Mouse (Mus musculus) megakaryocyte, embryonic 14.5 days (primary cell): ENCODE data around the gene Gpr25.

Experiments
- FLI1 ChIP-seq: IDR thresholded peaks from 2 replicates; pipeline ENCODE4 v1.6.1; 2012; ENCODE audit warnings: low read length, inconsistent platforms, mixed read lengths
- GATA1 ChIP-seq: IDR thresholded peaks from 3 replicates; pipeline ENCODE4 v1.6.1; 2012; ENCODE audit warnings: mixed read lengths, low read length, inconsistent platforms, borderline replicate concordance

DNA sequence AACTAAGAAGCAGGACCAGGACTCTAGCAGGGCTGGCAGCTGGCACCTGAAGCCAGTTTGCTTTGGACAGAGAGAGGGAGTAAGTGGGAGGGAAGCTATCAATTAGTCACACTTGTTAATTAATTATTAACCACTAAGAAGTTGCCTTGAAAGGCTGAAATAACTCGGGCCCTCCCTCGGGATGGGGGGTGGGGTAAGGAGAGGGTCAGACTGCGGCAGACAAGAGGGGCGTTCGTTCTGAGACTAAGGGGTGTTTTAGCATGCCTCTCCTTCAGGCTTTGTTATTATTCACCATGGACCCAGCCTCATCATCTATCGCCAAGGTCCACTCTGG lies 31.7 kb downstream of the Gpr25 start:
- TF ChIP-seq GATA1 (no peak), FLI1 (no peak)
